Mouse (Mus musculus) B cell, adult (primary cell): ENCODE measurements around the gene Adam6a. TPM values are rescaled to one million over a fixed set of nuclear protein-coding genes. Genes with fewer than 3 reads are reported as not detected.

Experiments used
- total RNA-seq: library from RNA; stranded (reverse); gene quantifications from 4 replicates; pipeline ENCODE4 v1.2.4, GENCODE M21; 2023; ENCODE audit not compliant: inconsistent age

The Adam6a gene
- not detected in 4 replicates for total RNA-seq

DNA sequence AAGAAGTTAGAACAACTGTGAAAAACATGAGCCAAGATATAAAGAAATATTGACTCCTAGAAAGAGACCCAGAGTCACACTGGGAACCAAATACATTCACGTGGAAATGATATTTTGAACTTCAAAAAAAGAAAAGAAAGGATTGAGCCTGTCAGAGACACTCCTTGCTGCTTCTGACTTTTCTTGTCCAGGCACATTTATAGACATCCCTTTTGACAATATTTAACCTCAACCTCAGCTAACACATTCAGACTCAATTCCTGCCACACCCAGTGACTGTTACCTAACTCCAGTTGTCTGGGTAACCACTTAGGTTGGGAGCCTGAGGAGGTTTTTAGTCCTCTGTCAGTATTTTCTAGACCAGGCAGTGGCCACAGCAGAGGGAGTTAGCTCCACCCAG lies at the start of gene Adam6a:
Gene Adam6a, plus strand, starts transcription at position 301 of the 400 bp plus-strand sequence.

Other genes with a start within 250 kb of the Adam6a start
- 1.4 to 1.8 TPM (median 1.6 TPM) in 4 replicates for gene Adam6b, start 54.4 kb upstream of the Adam6a start, total RNA-seq